Mouse (Mus musculus): ENCODE data around the gene Mepce. TPM values are rescaled to one million over a fixed set of nuclear protein-coding genes. Genes with fewer than 3 reads are reported as not detected.

Mepce gene
- total RNA-seq, 1 experiment = 42.3 TPM

- DNase-seq (ENCODE audit: low read depth, low spot score) = peak; percentile 100
- Histone ChIP-seq H3K36me3 (ENCODE audit: control insufficient read depth, insufficient read depth, low read length, poor library complexity, severe bottlenecking) (peaks cover 39% of the 10 kb centered on the region), H3K4me3 (ENCODE audit: insufficient read depth in 1 of 2, low read depth in 1 of 2, low read length in 2 of 2, poor library complexity in 1 of 2, severe bottlenecking in 1 of 2) (peak overlapping the region; percentile 73 to 76), H3K27ac (ENCODE audit: insufficient read depth, low read depth, low read length, poor library complexity, severe bottlenecking) (peak overlapping the region; percentile 99), H3K4me1 (ENCODE audit: control insufficient read depth in 2 of 2, insufficient read depth in 2 of 2, low read length in 2 of 2, poor library complexity in 1 of 2) (peaks cover 0 to 22% of the 10 kb centered on the region in 2 experiments; a peak in 2 of 4 replicates), H3K9ac (ENCODE audit: insufficient read depth, low read depth, low read length, poor library complexity, severe bottlenecking) (peak overlapping the region; percentile 95), H3K9me3 (ENCODE audit: control insufficient read depth, insufficient read depth, low read depth, low read length) (no peaks in the 10 kb centered on the region)
- TF ChIP-seq ZNF384 (IDR thresholded peaks at IDR 0.05; ENCODE audit: low read depth, low read length) (no peak), CHD2 (IDR thresholded peaks at IDR 0.05; ENCODE audit: low read depth, low read length) (peak; percentile 82; the same call in 1 of the 2 replicates), MAFK (IDR thresholded peaks at IDR 0.05; ENCODE audit: insufficient read depth, low read depth, low read length) (peak; percentile 76; the same call in 1 of the 2 replicates), ZC3H11A (IDR thresholded peaks at IDR 0.05; ENCODE audit: borderline replicate concordance, low read depth, low read length) (no peak), HCFC1 (IDR thresholded peaks at IDR 0.05; ENCODE audit: borderline replicate concordance, insufficient read depth, low read length) (0 out of 2 replicates have a peak, but pooled peaks have one; percentile 60)
- in situ Hi-C loops (cut with MboI; ENCODE audit: low sequenced_read_pairs in 2 of 2, unreplicated experiment in 2 of 2) = loop anchor here in 1 of 2 experiments (10.0 kb wide), 1 partner anchor 378 kb away; the partner anchor contains the start of gene Cops6
These were observed 1.1 kb downstream of the Mepce start for GRCm38 (mm10) chr5:137786109-137786942.

- no peak for DNase-seq (ENCODE audit: low read depth, low spot score)
- peak overlapping the region; percentile 73 to 76 for H3K4me3 ChIP-seq (ENCODE audit: insufficient read depth in 1 of 2, low read depth in 1 of 2, low read length in 2 of 2, poor library complexity in 1 of 2, severe bottlenecking in 1 of 2)
- peaks cover 0 to 22% of the 10 kb centered on the region in 2 experiments; a peak in 3 of 4 replicates for H3K4me1 ChIP-seq (ENCODE audit: control insufficient read depth in 2 of 2, insufficient read depth in 2 of 2, low read length in 2 of 2, poor library complexity in 1 of 2)
- peaks cover 43% of the 10 kb centered on the region for H3K36me3 ChIP-seq (ENCODE audit: control insufficient read depth, insufficient read depth, low read length, poor library complexity, severe bottlenecking)
- in situ Hi-C loops (cut with MboI; ENCODE audit: low sequenced_read_pairs in 2 of 2, unreplicated experiment in 2 of 2) = loop anchor here in 1 of 2 experiments (10.0 kb wide), 1 partner anchor 379 kb away; the partner anchor contains the start of gene Cops6
- H3K9ac ChIP-seq (ENCODE audit: insufficient read depth, low read depth, low read length, poor library complexity, severe bottlenecking) = peak overlapping the region; percentile 95
- peak overlapping the region; percentile 99 for H3K27ac ChIP-seq (ENCODE audit: insufficient read depth, low read depth, low read length, poor library complexity, severe bottlenecking)
- no peaks in the 10 kb centered on the region for H3K9me3 ChIP-seq (ENCODE audit: control insufficient read depth, insufficient read depth, low read depth, low read length)
- no peak for TF ChIP-seq ZC3H11A (IDR thresholded peaks at IDR 0.05; ENCODE audit: borderline replicate concordance, low read depth, low read length)
- no peak for TF ChIP-seq CHD2 (IDR thresholded peaks at IDR 0.05; ENCODE audit: low read depth, low read length)
- no peak for TF ChIP-seq ZNF384 (IDR thresholded peaks at IDR 0.05; ENCODE audit: low read depth, low read length)
- no peak for TF ChIP-seq MAFK (IDR thresholded peaks at IDR 0.05; ENCODE audit: insufficient read depth, low read depth, low read length)
- TF ChIP-seq HCFC1 (IDR thresholded peaks at IDR 0.05; ENCODE audit: borderline replicate concordance, insufficient read depth, low read length) = no peak
These were observed 2.1 kb downstream of the Mepce start for GRCm38 (mm10) chr5:137785164-137786031.

- TF ChIP-seq ZC3H11A (IDR thresholded peaks at IDR 0.05; ENCODE audit: borderline replicate concordance, low read depth, low read length) (no peak), HCFC1 (IDR thresholded peaks at IDR 0.05; ENCODE audit: borderline replicate concordance, insufficient read depth, low read length) (no peak), ZNF384 (IDR thresholded peaks at IDR 0.05; ENCODE audit: low read depth, low read length) (no peak), CHD2 (IDR thresholded peaks at IDR 0.05; ENCODE audit: low read depth, low read length) (no peak), MAFK (IDR thresholded peaks at IDR 0.05; ENCODE audit: insufficient read depth, low read depth, low read length) (no peak)
- in situ Hi-C loops (cut with MboI; ENCODE audit: low sequenced_read_pairs in 2 of 2, unreplicated experiment in 2 of 2) = loop anchor here in 1 of 2 experiments (10.0 kb wide), 1 partner anchor 380 kb away; the partner anchor contains the start of gene Cops6
- Histone ChIP-seq H3K4me1 (ENCODE audit: control insufficient read depth in 2 of 2, insufficient read depth in 2 of 2, low read length in 2 of 2, poor library complexity in 1 of 2) (peaks cover 2 to 25% of the 10 kb centered on the region in 2 experiments), H3K4me3 (ENCODE audit: insufficient read depth in 1 of 2, low read depth in 1 of 2, low read length in 2 of 2, poor library complexity in 1 of 2, severe bottlenecking in 1 of 2) (peak overlapping the region; percentile 3 to 73; a peak in 3 of 4 replicates), H3K36me3 (ENCODE audit: control insufficient read depth, insufficient read depth, low read length, poor library complexity, severe bottlenecking) (peaks cover 46% of the 10 kb centered on the region), H3K9me3 (ENCODE audit: control insufficient read depth, insufficient read depth, low read depth, low read length) (no peaks in the 10 kb centered on the region), H3K9ac (ENCODE audit: insufficient read depth, low read depth, low read length, poor library complexity, severe bottlenecking) (peak overlapping the region; percentile 95; the same call in 1 of the 2 replicates), H3K27ac (ENCODE audit: insufficient read depth, low read depth, low read length, poor library complexity, severe bottlenecking) (no peak overlapping the region)
- DNase-seq (ENCODE audit: low read depth, low spot score) = no peak
These were observed 2.9 kb downstream of the Mepce start for GRCm38 (mm10) chr5:137784546-137784945.

All from ES-E14 (cell line).